Mouse (Mus musculus): ENCODE measurements around the gene Man1a.

Man1a gene

GRCm38 (mm10) chr10:54013143-54013791 lies 63.1 kb downstream of the Man1a start:
- no peak for DNase-seq (ENCODE audit: low spot score)

- DNase-seq (ENCODE audit: low spot score) = no peak
These were observed 67.3 kb downstream of the Man1a start for GRCm38 (mm10) chr10:54009154-54009553.

- no peak for DNase-seq (ENCODE audit: low spot score)
These were observed 69.5 kb downstream of the Man1a start for GRCm38 (mm10) chr10:54006868-54007267.

- no peak for DNase-seq (ENCODE audit: low spot score)
These were observed 70.6 kb downstream of the Man1a start for GRCm38 (mm10) chr10:54005847-54006246.

GRCm38 (mm10) chr10:54002936-54003335 lies 73.5 kb downstream of the Man1a start:
- no peak for DNase-seq (ENCODE audit: low spot score)

- no peak for DNase-seq (ENCODE audit: low spot score)
These were observed 79.1 kb downstream of the Man1a start for GRCm38 (mm10) chr10:53997301-53997700.

- DNase-seq (ENCODE audit: low spot score) = no peak
These were observed 80.2 kb downstream of the Man1a start for GRCm38 (mm10) chr10:53996216-53996615.

- no peak for DNase-seq (ENCODE audit: low spot score)
These were observed 81.8 kb downstream of the Man1a start for GRCm38 (mm10) chr10:53994591-53994990.

- DNase-seq (ENCODE audit: low spot score) = no peak
These were observed 86.0 kb downstream of the Man1a start for GRCm38 (mm10) chr10:53990434-53990833.

GRCm38 (mm10) chr10:53984894-53985293 lies 91.5 kb downstream of the Man1a start:
- DNase-seq (ENCODE audit: low spot score) = no peak

- DNase-seq (ENCODE audit: low spot score) = no peak
These were observed 92.3 kb downstream of the Man1a start for GRCm38 (mm10) chr10:53984086-53984485.

GRCm38 (mm10) chr10:53978647-53979046 lies 97.8 kb downstream of the Man1a start:
- no peak for DNase-seq (ENCODE audit: low spot score)

GRCm38 (mm10) chr10:53974180-53974579 lies 102.2 kb downstream of the Man1a start:
- DNase-seq (ENCODE audit: low spot score) = no peak

GRCm38 (mm10) chr10:53959759-53960158 lies 116.7 kb downstream of the Man1a start:
- DNase-seq (ENCODE audit: low spot score) = no peak

GRCm38 (mm10) chr10:53941597-53941996 lies 134.8 kb downstream of the Man1a start:
- no peak for DNase-seq (ENCODE audit: low spot score)

- no peak for DNase-seq (ENCODE audit: low spot score)
These were observed 138.2 kb downstream of the Man1a start for GRCm38 (mm10) chr10:53938199-53938598.

GRCm38 (mm10) chr10:53936078-53936477 lies 140.3 kb downstream of the Man1a start:
- DNase-seq (ENCODE audit: low spot score) = no peak

GRCm38 (mm10) chr10:53929722-53930500 lies 146.5 kb downstream of the Man1a start:
- no peak for DNase-seq (ENCODE audit: low spot score)

- no peak for DNase-seq (ENCODE audit: low spot score)
These were observed 148.5 kb downstream of the Man1a start for GRCm38 (mm10) chr10:53927904-53928303.

- no peak for DNase-seq (ENCODE audit: low spot score)
These were observed 151.0 kb downstream of the Man1a start for GRCm38 (mm10) chr10:53925456-53925855.

GRCm38 (mm10) chr10:53922236-53922635 lies 154.2 kb downstream of the Man1a start:
- no peak for DNase-seq (ENCODE audit: low spot score)

GRCm38 (mm10) chr10:53917517-53917916 lies 158.9 kb downstream of the Man1a start:
- DNase-seq (ENCODE audit: low spot score) = no peak

- DNase-seq (ENCODE audit: low spot score) = no peak
These were observed 160.7 kb downstream of the Man1a start for GRCm38 (mm10) chr10:53915719-53916118.

Data from urinary bladder, postnatal 10 days (tissue).